Mouse (Mus musculus) erythroblast, embryonic 14.5 days (primary cell): ENCODE data around the gene Lrch1.

Experiments
- GATA1 ChIP-seq: IDR thresholded peaks from 2 replicates; pipeline ENCODE4 v1.6.1; 2012; ENCODE audit warnings: low read length, inconsistent platforms, mixed read lengths
- TAL1 ChIP-seq: IDR thresholded peaks from 3 replicates; pipeline ENCODE4 v1.6.1; 2012; ENCODE audit warnings: low read length, inconsistent platforms, mixed read lengths

DNA sequence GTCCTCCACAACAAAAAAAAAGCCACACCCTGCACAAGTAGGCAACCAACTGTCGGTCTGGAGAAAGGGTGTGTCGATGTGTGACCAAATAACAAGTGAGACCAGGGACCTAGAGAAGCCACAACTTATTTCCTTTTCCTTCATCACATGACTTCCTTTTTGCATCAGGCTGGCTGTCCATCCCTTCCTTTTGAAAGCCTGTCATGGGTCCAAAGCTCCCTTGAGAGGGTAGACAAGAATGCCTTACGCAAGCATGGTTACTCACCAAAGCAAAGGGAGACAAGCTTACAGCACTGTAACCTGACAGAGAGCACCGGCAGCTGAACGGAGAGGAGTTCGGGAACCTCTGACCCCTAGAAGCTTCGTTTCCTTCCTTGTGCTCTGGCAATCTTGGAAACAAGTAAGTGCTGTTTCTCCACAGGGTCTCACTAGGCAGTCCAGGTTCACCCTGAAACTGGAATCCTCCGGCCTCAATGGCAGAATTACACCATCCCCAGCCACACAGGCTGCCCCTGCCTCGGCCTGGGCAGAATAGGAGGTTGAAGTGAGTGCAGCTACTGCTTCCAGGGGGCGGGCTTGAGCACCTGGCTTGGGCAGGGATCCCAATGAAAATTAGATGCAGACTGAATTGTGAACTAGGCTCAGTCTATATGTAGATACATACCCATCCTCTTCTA, 150.2 kb downstream of the Lrch1 start:
- TF ChIP-seq TAL1 (no peak), GATA1 (no peak)
